Mouse (Mus musculus) yolk sac, embryonic 10.5 days (tissue): ENCODE data around the gene Tyk2.

Experiments used
- DNase-seq: peaks from one replicate; pipeline ENCODE4 v3.0.0-alpha.2; 2017; ENCODE audit warnings: low spot score

Tyk2 gene

GRCm38 (mm10) chr9:21107607-21108237 lies 23.3 kb downstream of the Tyk2 start:
- DNase-seq: no peak

- no peak for DNase-seq
Measured at GRCm38 (mm10) chr9:21105760-21106564, 25.1 kb downstream of the Tyk2 start.

DNA sequence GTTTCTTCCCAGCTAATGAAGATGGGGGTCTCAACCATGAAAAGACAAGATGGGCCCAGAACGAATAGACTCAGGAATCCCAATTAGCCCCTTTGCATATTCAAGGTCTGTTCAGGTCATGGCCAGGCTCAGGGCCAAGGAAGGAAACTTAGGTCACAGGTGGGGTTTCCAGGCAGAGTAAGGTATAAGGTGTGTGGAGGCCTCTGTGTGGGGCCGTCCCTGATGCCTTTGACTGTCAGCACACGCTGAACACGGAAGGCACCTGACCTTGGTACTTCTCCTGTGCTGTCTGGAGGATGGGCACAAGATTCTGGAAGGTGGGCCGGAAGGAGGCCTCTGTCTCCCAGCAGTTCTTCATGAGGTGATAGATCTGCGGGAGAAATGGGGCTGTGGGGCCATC lies 26.2 kb downstream of the Tyk2 start:
- DNase-seq: no peak

- DNase-seq: no peak
Measured at GRCm38 (mm10) chr9:21102076-21102475, 29.0 kb downstream of the Tyk2 start.

GRCm38 (mm10) chr9:21100447-21101161 lies 30.4 kb downstream of the Tyk2 start:
- DNase-seq: no peak

- DNase-seq: peak; percentile 45
Measured at GRCm38 (mm10) chr9:21097793-21098192, 33.2 kb downstream of the Tyk2 start.

- no peak for DNase-seq
Measured at GRCm38 (mm10) chr9:21095958-21096357, 35.1 kb downstream of the Tyk2 start.

DNA sequence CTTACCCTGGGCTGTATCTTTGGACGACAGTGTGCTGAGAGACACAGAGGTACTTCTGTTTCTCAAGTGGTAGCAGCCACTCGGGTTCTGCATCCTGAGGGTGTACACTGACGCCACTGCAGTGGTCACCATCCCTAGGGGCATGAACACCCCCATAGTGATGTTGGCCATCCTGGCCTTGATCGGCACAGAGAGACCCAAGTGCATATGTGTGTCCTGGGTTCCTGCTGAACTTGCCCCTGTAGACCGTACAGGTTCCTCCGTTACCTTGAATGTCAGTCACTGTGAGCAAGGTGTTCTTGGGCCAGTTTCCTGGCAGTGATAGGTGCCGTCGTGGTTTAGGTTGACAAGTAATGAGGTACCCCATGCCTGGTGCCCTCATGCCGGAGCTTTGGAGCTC lies 37.6 kb downstream of the Tyk2 start:
- DNase-seq: no peak

DNA sequence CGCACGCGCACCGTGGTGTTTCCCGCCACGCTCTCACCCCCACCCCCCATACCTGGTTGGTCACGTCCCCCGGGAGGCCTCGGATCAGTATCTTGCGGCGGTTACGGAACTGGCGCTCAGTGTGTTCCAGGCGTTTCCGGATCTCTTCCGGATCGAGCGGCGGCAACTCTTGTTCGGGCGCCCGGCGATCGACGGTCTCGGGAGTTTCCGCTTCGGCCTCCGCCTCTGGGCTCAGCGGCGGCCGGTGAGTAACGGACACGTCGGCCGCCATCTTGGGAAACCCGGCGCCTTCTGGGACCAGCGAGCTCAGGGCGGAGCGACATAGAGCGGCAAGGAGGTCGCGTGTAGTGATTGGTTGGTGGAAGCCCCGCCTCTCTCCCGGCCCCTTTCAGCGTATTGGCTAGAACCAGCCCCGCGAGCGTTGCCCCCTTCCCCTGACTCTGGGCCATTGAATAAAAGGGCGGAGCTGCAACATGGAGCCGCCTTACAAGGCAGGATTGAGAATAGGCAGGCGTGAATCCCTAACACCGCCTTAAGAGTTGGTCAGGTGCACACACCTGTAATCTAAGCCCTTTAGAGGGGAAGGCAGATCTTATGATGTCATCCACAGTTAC lies 39.2 kb downstream of the Tyk2 start, which contains the start of the genes Gm38431 and Raver1:
Gene Gm38431 (minus strand): TSS at position 291 of the 614 bp plus-strand sequence.
Gene Raver1 (minus strand): TSS at position 302 of the 614 bp plus-strand sequence.
- peak; percentile 99 for DNase-seq

DNA sequence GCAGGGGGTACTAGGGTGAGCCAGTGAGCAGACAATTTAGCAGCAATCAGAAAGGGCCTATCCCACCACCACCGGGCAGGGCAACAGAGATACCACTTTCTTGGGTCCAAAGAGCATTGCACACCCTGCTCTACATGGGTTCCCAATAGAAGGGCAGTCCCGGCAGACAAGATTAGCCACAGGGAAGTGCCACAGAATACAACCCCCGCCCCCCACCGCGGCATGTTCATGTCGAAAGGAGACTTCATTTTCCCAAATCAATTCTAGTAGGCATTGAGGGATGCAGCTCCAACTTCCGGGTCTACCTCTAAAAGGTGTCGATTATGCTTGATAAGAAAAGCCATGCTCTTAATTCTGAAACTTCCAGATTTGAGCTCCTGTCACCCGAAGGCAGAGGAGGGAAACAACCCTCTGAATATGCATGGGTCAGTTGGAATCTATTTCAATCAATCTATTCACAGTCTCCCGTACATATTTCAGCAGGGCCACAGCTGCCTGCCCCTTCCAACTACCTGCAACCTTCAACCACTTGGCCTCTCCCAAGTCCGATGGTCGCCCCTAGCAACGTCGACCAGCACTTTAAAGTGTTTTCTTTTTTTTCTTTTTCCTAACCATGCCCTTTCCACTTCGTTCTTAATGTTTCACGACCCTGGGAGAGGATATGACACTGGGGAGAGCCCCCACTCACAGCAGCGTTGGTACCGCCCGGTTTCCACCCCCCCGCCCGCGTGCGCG lies 39.9 kb downstream of the Tyk2 start:
- no peak for DNase-seq

DNA sequence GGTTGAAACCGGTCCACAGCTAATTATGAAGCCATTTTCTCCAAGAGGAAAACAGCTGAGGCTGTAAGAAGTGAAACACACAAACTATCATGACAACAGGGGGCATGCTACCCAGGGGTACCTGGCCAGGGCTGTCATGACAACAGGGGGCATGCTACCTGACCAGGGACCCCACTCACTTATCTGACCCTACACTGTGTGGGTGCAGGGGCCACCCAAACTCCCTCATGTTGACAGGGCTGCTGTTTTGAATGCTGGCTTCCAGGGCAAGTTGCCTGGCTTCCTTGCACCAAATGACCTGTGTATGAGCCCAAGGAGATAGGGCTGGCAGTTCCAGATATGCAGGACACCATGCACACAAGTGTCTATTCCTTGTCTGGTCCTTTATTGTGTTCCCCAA lies 40.5 kb downstream of the Tyk2 start:
- no peak for DNase-seq

DNA sequence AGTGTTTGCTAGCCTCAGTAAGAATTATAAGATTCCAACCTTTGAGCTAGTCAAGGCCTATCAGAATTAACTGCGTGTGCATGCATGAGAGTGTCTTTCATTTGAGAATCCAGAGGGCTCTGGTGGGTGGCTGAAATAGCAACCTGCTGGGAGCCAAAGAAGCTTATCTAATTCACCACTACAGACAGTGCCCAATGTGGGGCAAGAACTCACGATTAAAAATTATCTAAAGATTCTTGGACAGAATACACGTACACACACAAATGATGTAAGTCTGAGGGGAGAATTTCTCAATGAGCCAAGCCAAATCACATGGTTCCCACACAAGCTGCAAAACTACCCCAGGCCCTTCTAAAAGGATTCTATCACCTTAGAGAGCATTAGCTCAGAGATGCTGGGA lies 47.7 kb downstream of the Tyk2 start:
- DNase-seq: no peak

- no peak for DNase-seq
Measured at GRCm38 (mm10) chr9:21081127-21081526, 49.9 kb downstream of the Tyk2 start.

- DNase-seq: no peak
Measured at GRCm38 (mm10) chr9:21075625-21076024, 55.4 kb downstream of the Tyk2 start.

DNA sequence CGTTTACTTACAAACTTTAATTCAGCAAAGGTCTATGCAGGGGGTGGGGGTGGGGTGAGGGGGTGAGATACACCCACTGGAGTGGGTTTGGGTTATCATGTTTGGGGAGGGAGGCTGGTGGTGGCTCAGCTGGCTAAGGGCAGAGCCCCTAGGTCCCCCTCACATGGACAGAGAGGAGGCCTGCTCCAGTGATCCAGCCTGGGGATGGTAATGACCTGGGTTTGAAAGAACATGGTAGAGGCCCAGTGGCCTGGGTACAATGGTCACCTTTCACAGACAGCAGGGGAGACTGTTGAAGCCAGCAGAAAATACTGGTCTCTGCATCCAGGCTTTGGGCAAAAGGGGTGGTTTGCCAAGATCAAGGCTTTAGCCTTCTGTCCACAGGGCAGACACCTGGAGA lies 56.9 kb downstream of the Tyk2 start:
- no peak for DNase-seq

GRCm38 (mm10) chr9:21073044-21073840 lies 57.8 kb downstream of the Tyk2 start, which contains the start of the genes Gm49373 and Fdx1l:
TSS of gene Gm49373 (minus strand) at chr9:21073096.
TSS of gene Fdx1l (minus strand) at chr9:21073614.
- peak; percentile 91 for DNase-seq

- DNase-seq: no peak
Measured at GRCm38 (mm10) chr9:21072641-21073040, 58.4 kb downstream of the Tyk2 start.

DNA sequence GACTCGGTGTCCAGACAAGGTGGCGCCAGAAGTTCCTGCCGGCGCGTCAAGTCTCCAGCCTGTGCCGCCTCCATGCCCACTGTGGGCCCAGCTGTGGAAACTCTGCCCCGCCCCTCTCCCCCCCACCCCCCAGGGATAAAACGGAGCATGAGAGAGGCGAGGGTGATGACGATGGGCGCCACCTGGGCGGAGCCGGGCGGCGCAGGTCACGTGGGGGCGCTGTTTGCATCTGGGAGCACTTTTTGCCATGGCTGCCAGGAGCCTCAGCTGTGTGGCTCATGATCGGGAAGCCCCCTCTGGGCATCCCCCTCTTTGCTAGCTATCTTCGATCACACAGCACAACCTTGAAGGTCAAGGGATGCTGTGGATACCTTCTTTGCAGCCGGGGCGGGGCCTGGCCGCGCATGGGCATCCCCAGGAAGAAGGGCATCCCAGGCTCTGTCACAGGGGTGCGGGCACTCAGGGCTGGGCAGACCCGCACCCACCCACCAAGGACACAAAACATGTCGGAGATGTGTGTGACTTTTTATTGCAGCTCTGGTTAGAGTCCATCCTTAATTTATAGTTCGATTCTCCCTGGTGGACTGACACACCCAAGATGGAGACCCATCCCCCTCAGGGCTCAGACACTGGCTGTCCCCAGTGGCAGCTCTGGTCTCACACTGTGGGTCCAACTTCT lies 63.9 kb downstream of the Tyk2 start, which contains the start of gene Zglp1:
Gene Zglp1 (minus strand): TSS at position 88 of the 679 bp plus-strand sequence.
- no peak for DNase-seq

DNA sequence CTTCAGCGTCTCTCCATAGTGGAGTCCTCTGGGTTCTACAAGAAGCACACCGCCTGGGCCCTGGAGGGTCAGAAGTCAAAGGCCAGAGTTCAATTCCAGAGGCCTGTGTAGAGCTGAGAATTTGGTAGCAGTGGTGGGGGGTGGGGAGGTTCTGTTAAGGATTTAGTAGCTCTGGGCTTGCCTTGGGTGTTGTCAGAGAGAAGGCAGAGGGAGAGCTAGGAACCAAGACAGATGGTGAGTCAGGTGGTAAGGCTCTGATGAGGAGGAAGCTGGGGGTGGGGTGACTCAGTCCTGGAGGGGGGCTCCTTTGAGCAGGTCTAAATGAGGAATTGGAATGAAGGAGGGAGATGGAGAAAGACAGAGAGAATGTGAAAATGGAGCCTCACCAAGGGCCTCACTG lies 68.1 kb downstream of the Tyk2 start:
- DNase-seq: peak; percentile 68
